Mouse (Mus musculus): ENCODE measurements at regions not wholly inside any gene's neighbourhood (a gene's known extent, or its start where the extent isn't known, plus 50 kb on each side); places are given as distances from the start of the nearest gene placed in this dataset.

DNA sequence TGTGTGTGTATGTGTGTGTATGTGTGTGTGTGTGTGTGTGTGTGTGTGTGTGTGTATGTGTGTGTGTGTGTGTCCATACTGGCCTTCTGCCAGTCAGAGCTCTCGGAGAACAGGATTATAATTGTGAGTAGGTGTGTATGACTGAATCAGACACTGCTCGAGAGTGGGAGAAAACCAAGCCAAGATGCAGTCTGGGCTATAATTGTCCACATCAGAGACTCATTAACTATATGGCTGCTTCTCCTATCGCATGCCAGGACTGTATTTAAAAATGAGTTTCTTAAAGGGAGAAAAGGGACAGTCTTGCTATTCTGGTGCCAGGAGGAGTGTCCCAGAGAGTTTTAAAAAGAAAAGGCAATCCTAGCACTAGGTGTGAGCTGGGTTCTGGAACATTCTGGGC is 58.7 kb upstream of the Adpgk start:
- Histone ChIP-seq H3K4me3 (ENCODE audit: low read depth, low read length) (no peak overlapping the region), H3K27ac (replicated peaks; ENCODE audit: low read depth, low read length) (no peak overlapping the region), H3K4me2 (ENCODE audit: low read depth, low read length) (no peak overlapping the region), H3K9ac (replicated peaks; ENCODE audit: low read length) (no peak overlapping the region), H3K36me3 (replicated peaks; ENCODE audit: control insufficient read depth, insufficient read depth, low read depth, low read length) (no peaks in the 10 kb centered on the region), H3K9me3 (replicated peaks; ENCODE audit: control insufficient read depth, low read length) (no peaks in the 10 kb centered on the region), H3K27me3 (ENCODE audit: control insufficient read depth, insufficient read depth, low read length) (no peaks in the 10 kb centered on the region), H3K4me1 (ENCODE audit: control insufficient read depth, insufficient read depth, low read length) (no peaks in the 10 kb centered on the region)
- 59% methylated on average over 3 of the region's 3 CpGs for WGBS
- ATAC-seq (replicated peaks; ENCODE audit: insufficient number of reproducible peaks, low FRiP score, low TSS enrichment, low read depth) (no peak), DNase-seq (ENCODE audit: low spot score) (no peak)

DNA sequence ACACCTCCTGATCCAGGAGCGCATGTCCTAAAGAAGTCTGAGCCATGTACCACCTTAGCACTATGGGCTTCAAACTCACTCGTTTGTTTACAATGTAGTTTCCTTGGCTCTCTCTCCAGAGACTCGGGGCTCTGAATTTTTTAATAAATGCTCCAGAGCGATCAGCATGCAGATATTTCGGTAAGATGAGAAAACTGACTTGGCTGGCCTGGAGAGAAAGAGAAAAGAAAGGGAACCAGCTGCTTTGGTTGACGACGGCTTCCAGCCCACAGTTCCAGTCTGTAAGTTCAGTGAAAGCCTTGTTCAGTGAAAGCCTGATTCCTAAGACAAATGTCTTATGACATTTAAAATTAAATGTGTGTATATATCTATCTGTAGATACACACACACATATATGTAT is 59.4 kb upstream of the Adpgk start:
- H3K27ac ChIP-seq (replicated peaks; ENCODE audit: low read depth, low read length), result no peak overlapping the region
- H3K4me2 ChIP-seq (ENCODE audit: low read depth, low read length), result no peak overlapping the region
- ATAC-seq (replicated peaks; ENCODE audit: insufficient number of reproducible peaks, low FRiP score, low TSS enrichment, low read depth) (no peak), DNase-seq (ENCODE audit: low spot score) (no peak)
- H3K4me3 ChIP-seq (ENCODE audit: low read depth, low read length), result no peak overlapping the region
- H3K27me3 ChIP-seq (ENCODE audit: control insufficient read depth, insufficient read depth, low read length), result no peaks in the 10 kb centered on the region
- no peaks in the 10 kb centered on the region for H3K36me3 ChIP-seq (replicated peaks; ENCODE audit: control insufficient read depth, insufficient read depth, low read depth, low read length)
- H3K9ac ChIP-seq (replicated peaks; ENCODE audit: low read length), result no peak overlapping the region
- no peaks in the 10 kb centered on the region for H3K4me1 ChIP-seq (ENCODE audit: control insufficient read depth, insufficient read depth, low read length)
- H3K9me3 ChIP-seq (replicated peaks; ENCODE audit: control insufficient read depth, low read length), result no peaks in the 10 kb centered on the region
- WGBS, result 87% methylated on average over 7 of the region's 7 CpGs

DNA sequence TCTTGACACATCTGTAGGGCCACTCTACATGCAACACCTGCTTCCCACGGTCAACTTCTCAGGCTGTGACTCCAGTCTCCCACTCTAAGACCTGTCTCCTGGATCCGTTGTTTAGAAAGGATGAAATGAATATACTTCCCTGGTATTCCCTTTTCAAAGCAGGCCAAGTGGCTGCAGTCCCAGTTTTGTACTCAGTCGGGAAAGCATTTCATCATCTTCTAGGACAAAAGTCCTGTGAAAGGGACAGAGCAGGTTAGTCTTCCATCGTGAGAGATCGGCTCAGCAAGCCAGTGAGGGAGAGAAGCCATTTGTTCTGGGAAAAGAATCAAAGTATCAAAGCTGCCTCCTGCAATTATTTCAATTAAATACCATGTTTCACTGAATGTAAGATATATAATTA is 60.2 kb upstream of the Adpgk start:
- Histone ChIP-seq H3K4me2 (ENCODE audit: low read depth, low read length) (no peak overlapping the region), H3K9me3 (replicated peaks; ENCODE audit: control insufficient read depth, low read length) (no peaks in the 10 kb centered on the region), H3K27ac (replicated peaks; ENCODE audit: low read depth, low read length) (no peak overlapping the region), H3K27me3 (ENCODE audit: control insufficient read depth, insufficient read depth, low read length) (no peaks in the 10 kb centered on the region), H3K9ac (replicated peaks; ENCODE audit: low read length) (no peak overlapping the region), H3K4me1 (ENCODE audit: control insufficient read depth, insufficient read depth, low read length) (no peaks in the 10 kb centered on the region), H3K36me3 (replicated peaks; ENCODE audit: control insufficient read depth, insufficient read depth, low read depth, low read length) (no peaks in the 10 kb centered on the region), H3K4me3 (ENCODE audit: low read depth, low read length) (no peak overlapping the region)
- WGBS, result 89% methylated on average over 5 of the region's 5 CpGs
- no peak for ATAC-seq (replicated peaks; ENCODE audit: insufficient number of reproducible peaks, low FRiP score, low TSS enrichment, low read depth)
- no peak for DNase-seq (ENCODE audit: low spot score)

DNA sequence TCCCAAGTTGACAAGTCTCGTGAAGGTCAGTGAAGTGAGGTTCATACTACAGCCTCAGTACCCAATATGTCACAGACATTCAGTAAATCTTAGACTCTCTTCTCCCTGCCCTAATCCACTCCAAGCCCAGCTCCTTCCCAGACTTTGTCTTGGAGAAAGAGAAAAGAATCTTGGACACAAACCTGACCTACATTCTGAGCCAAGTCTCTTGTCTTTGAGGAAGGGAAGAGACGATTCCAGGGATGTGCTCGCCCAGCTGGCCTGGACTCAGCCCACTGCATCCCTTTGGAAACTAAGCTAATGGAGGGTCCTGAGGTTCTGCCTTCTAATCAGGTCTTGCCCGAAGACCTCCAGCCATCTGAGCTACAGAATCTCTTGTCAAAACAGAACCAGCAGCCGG is 61.2 kb upstream of the Adpgk start:
- Histone ChIP-seq H3K4me1 (ENCODE audit: control insufficient read depth, insufficient read depth, low read length) (no peaks in the 10 kb centered on the region), H3K9me3 (replicated peaks; ENCODE audit: control insufficient read depth, low read length) (no peaks in the 10 kb centered on the region), H3K27me3 (ENCODE audit: control insufficient read depth, insufficient read depth, low read length) (no peaks in the 10 kb centered on the region), H3K9ac (replicated peaks; ENCODE audit: low read length) (no peak overlapping the region), H3K4me2 (ENCODE audit: low read depth, low read length) (no peak overlapping the region), H3K36me3 (replicated peaks; ENCODE audit: control insufficient read depth, insufficient read depth, low read depth, low read length) (no peaks in the 10 kb centered on the region), H3K4me3 (ENCODE audit: low read depth, low read length) (no peak overlapping the region), H3K27ac (replicated peaks; ENCODE audit: low read depth, low read length) (no peak overlapping the region)
- ATAC-seq (replicated peaks; ENCODE audit: insufficient number of reproducible peaks, low FRiP score, low TSS enrichment, low read depth), result no peak
- no peak for DNase-seq (ENCODE audit: low spot score)
- WGBS, result 88% methylated on average over 5 of the region's 5 CpGs

DNA sequence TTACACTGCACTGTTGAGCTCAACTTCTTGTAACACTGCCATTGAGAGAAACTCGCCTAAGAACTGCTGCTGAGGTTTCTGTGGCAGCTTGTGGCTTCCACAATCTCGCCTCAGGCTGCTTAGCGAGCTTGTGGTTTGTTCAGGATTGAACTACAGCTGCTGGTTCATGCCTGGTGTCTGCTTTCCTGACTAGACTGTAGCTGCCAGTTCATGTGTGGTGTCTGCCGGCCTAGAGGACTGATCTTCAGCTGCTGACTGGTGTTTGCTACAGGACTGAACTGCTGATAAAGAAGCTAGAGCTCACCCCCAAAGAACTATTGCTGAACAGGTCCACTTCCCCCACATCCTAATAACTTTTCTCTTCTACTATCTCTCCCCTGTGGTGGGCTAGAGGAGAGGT is 63.4 kb upstream of the Adpgk start:
- Histone ChIP-seq H3K9me3 (replicated peaks; ENCODE audit: control insufficient read depth, low read length) (no peaks in the 10 kb centered on the region), H3K4me1 (ENCODE audit: control insufficient read depth, insufficient read depth, low read length) (no peaks in the 10 kb centered on the region), H3K4me3 (ENCODE audit: low read depth, low read length) (no peak overlapping the region), H3K36me3 (replicated peaks; ENCODE audit: control insufficient read depth, insufficient read depth, low read depth, low read length) (no peaks in the 10 kb centered on the region), H3K27ac (replicated peaks; ENCODE audit: low read depth, low read length) (no peak overlapping the region), H3K27me3 (ENCODE audit: control insufficient read depth, insufficient read depth, low read length) (no peaks in the 10 kb centered on the region), H3K4me2 (ENCODE audit: low read depth, low read length) (no peak overlapping the region), H3K9ac (replicated peaks; ENCODE audit: low read length) (no peak overlapping the region)
- 88% methylated on average over 4 of the region's 4 CpGs for WGBS
- ATAC-seq (replicated peaks; ENCODE audit: insufficient number of reproducible peaks, low FRiP score, low TSS enrichment, low read depth), result no peak
- DNase-seq (ENCODE audit: low spot score), result no peak

DNA sequence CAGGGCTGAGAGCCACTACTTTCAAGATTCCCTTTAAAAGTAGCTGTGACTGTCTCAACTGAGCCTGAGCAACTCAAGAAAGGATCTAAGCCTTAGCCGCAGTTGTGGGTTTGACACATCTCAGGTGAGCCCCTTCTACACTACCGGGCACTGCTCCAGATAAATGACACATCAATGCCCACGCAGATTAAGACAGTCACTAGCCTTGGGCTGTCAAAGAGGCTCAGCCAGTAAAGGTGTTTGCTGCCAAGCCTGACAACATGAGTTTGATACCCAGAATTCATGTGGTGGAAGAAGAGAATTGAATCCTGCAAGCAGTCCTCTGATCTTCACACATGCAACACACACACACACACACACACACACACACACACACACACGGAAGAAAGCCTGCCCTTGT is 65.0 kb upstream of the Adpgk start:
- Histone ChIP-seq H3K4me2 (ENCODE audit: low read depth, low read length) (no peak overlapping the region), H3K4me3 (ENCODE audit: low read depth, low read length) (no peak overlapping the region), H3K27me3 (ENCODE audit: control insufficient read depth, insufficient read depth, low read length) (no peaks in the 10 kb centered on the region), H3K9ac (replicated peaks; ENCODE audit: low read length) (no peak overlapping the region), H3K4me1 (ENCODE audit: control insufficient read depth, insufficient read depth, low read length) (no peaks in the 10 kb centered on the region), H3K9me3 (replicated peaks; ENCODE audit: control insufficient read depth, low read length) (no peaks in the 10 kb centered on the region), H3K36me3 (replicated peaks; ENCODE audit: control insufficient read depth, insufficient read depth, low read depth, low read length) (no peaks in the 10 kb centered on the region), H3K27ac (replicated peaks; ENCODE audit: low read depth, low read length) (no peak overlapping the region)
- WGBS, result 88% methylated on average over 4 of the region's 4 CpGs
- DNase-seq (ENCODE audit: low spot score) (no peak), ATAC-seq (replicated peaks; ENCODE audit: insufficient number of reproducible peaks, low FRiP score, low TSS enrichment, low read depth) (no peak)

DNA sequence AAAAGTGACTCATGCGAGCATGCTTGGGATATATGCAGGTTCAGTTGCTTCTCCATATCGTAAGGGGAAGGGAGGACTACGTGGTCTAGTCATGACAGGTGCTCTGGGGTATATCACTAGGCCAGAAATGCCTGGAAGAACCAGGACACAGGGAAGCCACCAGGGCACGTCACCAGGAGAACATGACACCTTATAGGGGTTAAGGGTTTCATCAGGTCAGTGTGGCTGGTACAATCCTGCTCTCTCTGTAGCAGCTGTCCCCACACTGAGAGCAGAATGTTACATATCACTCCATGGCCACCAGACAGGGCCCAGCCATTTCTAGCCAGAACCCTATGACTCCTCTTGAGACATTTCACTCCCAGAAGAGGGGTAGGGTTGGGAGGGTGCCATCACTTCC is 72.1 kb upstream of the Adpgk start:
- WGBS, result 77% methylated on average over 4 of the region's 4 CpGs
- Histone ChIP-seq H3K4me3 (ENCODE audit: low read depth, low read length) (no peak overlapping the region), H3K27ac (replicated peaks; ENCODE audit: low read depth, low read length) (no peak overlapping the region), H3K36me3 (replicated peaks; ENCODE audit: control insufficient read depth, insufficient read depth, low read depth, low read length) (no peaks in the 10 kb centered on the region), H3K4me2 (ENCODE audit: low read depth, low read length) (no peak overlapping the region), H3K4me1 (ENCODE audit: control insufficient read depth, insufficient read depth, low read length) (no peaks in the 10 kb centered on the region), H3K27me3 (ENCODE audit: control insufficient read depth, insufficient read depth, low read length) (no peaks in the 10 kb centered on the region), H3K9me3 (replicated peaks; ENCODE audit: control insufficient read depth, low read length) (no peaks in the 10 kb centered on the region), H3K9ac (replicated peaks; ENCODE audit: low read length) (no peak overlapping the region)
- DNase-seq (ENCODE audit: low spot score) (no peak), ATAC-seq (replicated peaks; ENCODE audit: insufficient number of reproducible peaks, low FRiP score, low TSS enrichment, low read depth) (no peak)

DNA sequence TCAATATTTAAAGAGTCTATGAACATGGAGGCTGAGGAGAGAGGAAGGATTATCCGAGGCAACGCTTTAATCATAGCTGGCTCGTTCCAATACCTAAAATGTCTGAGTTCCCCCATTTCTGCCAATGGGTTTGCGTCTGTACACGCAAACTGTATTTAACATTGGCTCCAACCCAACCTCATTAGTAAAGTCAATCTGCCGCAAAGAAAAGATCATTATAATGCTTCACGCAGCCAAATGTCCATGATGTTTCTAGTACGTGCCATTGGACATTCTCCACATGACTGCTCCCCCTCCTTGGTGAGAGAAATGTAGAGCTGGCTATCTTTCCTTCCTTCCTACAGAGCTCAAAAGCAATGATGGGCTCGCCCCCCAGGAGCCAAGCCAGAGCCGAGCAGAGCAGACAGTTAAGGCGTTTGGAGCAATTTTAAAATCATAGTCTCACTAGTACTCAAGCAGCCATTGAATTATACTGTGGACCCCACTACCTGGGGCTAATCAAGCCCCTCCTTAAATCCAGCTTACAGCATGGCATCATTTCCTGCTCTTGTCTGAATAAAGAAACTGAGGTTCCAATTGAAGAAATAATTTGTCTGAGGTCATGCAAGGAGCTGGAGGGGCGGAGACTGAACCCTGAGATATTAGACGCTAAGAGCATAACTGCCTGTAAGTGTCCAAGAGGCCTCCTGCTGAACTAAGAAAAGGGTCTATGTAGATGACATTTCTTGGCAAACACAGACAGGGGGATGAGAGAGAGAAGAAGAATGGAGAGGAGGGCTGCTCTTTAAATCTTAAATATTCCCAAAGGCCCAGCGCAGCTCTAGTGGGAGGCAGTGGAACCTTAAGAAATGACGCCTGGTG is 88.5 kb upstream of the Adpgk start:
- ATAC-seq (replicated peaks; ENCODE audit: insufficient number of reproducible peaks, low FRiP score, low TSS enrichment, low read depth), result no peak
- Histone ChIP-seq H3K9ac (replicated peaks; ENCODE audit: low read length) (no peak overlapping the region), H3K27me3 (ENCODE audit: control insufficient read depth, insufficient read depth, low read length) (no peaks in the 10 kb centered on the region), H3K27ac (replicated peaks; ENCODE audit: low read depth, low read length) (no peak overlapping the region), H3K9me3 (replicated peaks; ENCODE audit: control insufficient read depth, low read length) (no peaks in the 10 kb centered on the region), H3K4me2 (ENCODE audit: low read depth, low read length) (no peak overlapping the region), H3K4me3 (ENCODE audit: low read depth, low read length) (no peak overlapping the region), H3K4me1 (ENCODE audit: control insufficient read depth, insufficient read depth, low read length) (no peaks in the 10 kb centered on the region), H3K36me3 (replicated peaks; ENCODE audit: control insufficient read depth, insufficient read depth, low read depth, low read length) (no peaks in the 10 kb centered on the region)
- 85% methylated on average over 15 of the region's 15 CpGs for WGBS
- no peak for DNase-seq (ENCODE audit: low spot score)
